Mouse (Mus musculus) cerebellum, adult 2 months (tissue): ENCODE data around the gene Tubgcp3. TPM values are rescaled to one million over a fixed set of nuclear protein-coding genes. Genes with fewer than 3 reads are reported as not detected.
"Not testable (repeated sequence)": the region's sequence is repeated elsewhere in the genome, so short reads cannot be mapped to it uniquely, and the experiment has no call there.

Experiments used
- DNase-seq, 2 experiments: peaks; one replicate each; pipeline ENCODE4 v3.0.0; 2021
- H3K27ac ChIP-seq: fragments of 200-500 bp; 2 replicates; pipeline ENCODE4 v1.5.1; 2012; ENCODE audit warnings: low read length, control low read depth, inconsistent platforms; ENCODE audit not compliant: insufficient read depth
- H3K27me3 ChIP-seq: fragments of 200-500 bp; 2 replicates; pipeline ENCODE4 v1.6.1; 2012; ENCODE audit warnings: inconsistent platforms, mild to moderate bottlenecking, low read length, moderate library complexity; ENCODE audit not compliant: control insufficient read depth, insufficient read depth
- H3K4me1 ChIP-seq: fragments of 200-500 bp; 2 replicates; pipeline ENCODE4 v1.6.1; 2011; ENCODE audit warnings: low read length; ENCODE audit not compliant: control insufficient read depth, insufficient read depth
- H3K4me3 ChIP-seq: fragments of 200-500 bp; replicated peaks from 2 replicates; pipeline ENCODE3; 2011; ENCODE audit warnings: mild to moderate bottlenecking, low read depth, low read length, control low read depth; ENCODE audit not compliant: insufficient read depth
- CTCF ChIP-seq: fragments of 200-500 bp; IDR thresholded peaks from 2 replicates; pipeline ENCODE4 v1.5.1; 2011; ENCODE audit warnings: low read depth, mild to moderate bottlenecking, control low read depth, low read length, moderate library complexity, borderline replicate concordance; ENCODE audit not compliant: insufficient read depth
- POLR2A ChIP-seq: fragments of 200-500 bp; IDR thresholded peaks from 2 replicates; pipeline ENCODE4 v1.6.1; 2011; ENCODE audit warnings: low read length, control low read depth, borderline replicate concordance; ENCODE audit not compliant: insufficient read depth
- WGBS: fragments of 180-500 bp; shearing (Covaris S2); methylation state at CpG from one replicate; pipeline ENCODE4 v1.1.7; 2018; 5-methylcytosine and 5-hydroxymethylcytosine counted together
- polyA plus RNA-seq: library from polyadenylated mRNA; depleted of rRNA; stranded (reverse); fragments of >200 nt; gene quantifications from 2 replicates; pipeline ENCODE4 v1.2.3, GENCODE M21; 2012

The Tubgcp3 gene
- polyA plus RNA-seq, 1 experiment: 56.0 TPM

- DNase-seq: peak; percentile 66 to 80
- 28% methylated on average over 6 of the region's 6 CpGs for WGBS
- no peak overlapping the region for H3K4me3 ChIP-seq
Observed at GRCm38 (mm10) chr8:12607223-12607622, 64.8 kb downstream of the Tubgcp3 start.

GRCm38 (mm10) chr8:12583785-12584184 lies 88.3 kb downstream of the Tubgcp3 start:
- TF ChIP-seq CTCF: no peak
- no peak for TF ChIP-seq POLR2A
- H3K4me1 ChIP-seq: no peaks in the 10 kb centered on the region
- no peak overlapping the region for H3K27ac ChIP-seq
- WGBS: 89% methylated on average over 5 of the region's 5 CpGs
- no peak for DNase-seq
- no peaks in the 10 kb centered on the region for H3K27me3 ChIP-seq
- H3K4me3 ChIP-seq: no peak overlapping the region

More at GRCm38 (mm10) chr8:12607223-12607622, 64.8 kb downstream of the Tubgcp3 start:
- no peaks in the 10 kb centered on the region for H3K4me1 ChIP-seq
- no peaks in the 10 kb centered on the region for H3K27me3 ChIP-seq
- TF ChIP-seq POLR2A (no peak), CTCF (peak; percentile 98)
- H3K27ac ChIP-seq: no peak overlapping the region

GRCm38 (mm10) chr8:12579339-12579999 lies 92.6 kb downstream of the Tubgcp3 start:
- DNase-seq, H3K4me1 ChIP-seq, H3K27ac ChIP-seq, H3K4me3 ChIP-seq, H3K27me3 ChIP-seq: not testable (repeated sequence)
- 51% methylated on average over 19 of the region's 19 CpGs for WGBS

- no peak for TF ChIP-seq POLR2A
- TF ChIP-seq CTCF: no peak
- Histone ChIP-seq H3K4me3 (no peak overlapping the region), H3K4me1 (no peaks in the 10 kb centered on the region), H3K27me3 (no peaks in the 10 kb centered on the region), H3K27ac (no peak overlapping the region)
- DNase-seq: no peak
- WGBS: 47% methylated on average over 6 of the region's 6 CpGs
Observed at GRCm38 (mm10) chr8:12576739-12577138, 95.3 kb downstream of the Tubgcp3 start.

GRCm38 (mm10) chr8:12576003-12576402 lies 96.0 kb downstream of the Tubgcp3 start:
- WGBS: 51% methylated on average over 5 of the region's 5 CpGs
- no peak for TF ChIP-seq CTCF
- no peak for TF ChIP-seq POLR2A
- no peaks in the 10 kb centered on the region for H3K27me3 ChIP-seq
- H3K4me1 ChIP-seq: no peaks in the 10 kb centered on the region
- no peak overlapping the region for H3K27ac ChIP-seq
- no peak overlapping the region for H3K4me3 ChIP-seq
- no peak for DNase-seq

- Histone ChIP-seq H3K4me1 (no peaks in the 10 kb centered on the region), H3K4me3 (no peak within 1 kb of the TSS), H3K27ac (no peak within 1 kb of the TSS), H3K27me3 (no peaks in the 10 kb centered on the region)
- WGBS: 78% methylated on average over 14 of the region's 14 CpGs
- DNase-seq: no peak
- no peak for TF ChIP-seq POLR2A
- no peak for TF ChIP-seq CTCF
Observed at GRCm38 (mm10) chr8:12572814-12573534, 99.1 kb downstream of the Tubgcp3 start, which contains the start of gene Spaca7. TSS of gene Spaca7 (plus strand) at chr8:12573029.

- no peak for DNase-seq
- Histone ChIP-seq H3K4me3 (no peak overlapping the region), H3K27me3 (no peaks in the 10 kb centered on the region), H3K4me1 (no peaks in the 10 kb centered on the region), H3K27ac (no peak overlapping the region)
- no peak for TF ChIP-seq POLR2A
- no peak for TF ChIP-seq CTCF
- 77% methylated on average over 7 of the region's 7 CpGs for WGBS
Observed at GRCm38 (mm10) chr8:12566509-12566908, 105.5 kb downstream of the Tubgcp3 start.

- WGBS: 43% methylated on average over 10 of the region's 10 CpGs
- Histone ChIP-seq H3K27me3 (no peaks in the 10 kb centered on the region), H3K4me3 (no peak overlapping the region), H3K4me1 (no peaks in the 10 kb centered on the region), H3K27ac (no peak overlapping the region)
- TF ChIP-seq POLR2A (no peak), CTCF (no peak)
- no peak for DNase-seq
Observed at GRCm38 (mm10) chr8:12565488-12565887, 106.6 kb downstream of the Tubgcp3 start.
